Mouse (Mus musculus): ENCODE results near the gene Atxn7l1. TPM values are rescaled to one million over a fixed set of nuclear protein-coding genes. Genes with fewer than 3 reads are reported as not detected.

The Atxn7l1 gene
- polyA plus RNA-seq, 1 experiment: 3.9 TPM

GRCm38 (mm10) chr12:33323821-33324220 lies 176.3 kb downstream of the Atxn7l1 start:
- no peak for TF ChIP-seq GATA1 (IDR thresholded peaks at IDR 0.05; ENCODE audit: low read length)
- TF ChIP-seq TAL1 (IDR thresholded peaks at IDR 0.05; ENCODE audit: low read length): no peak
- peaks cover 72% of the 10 kb centered on the region for H3K36me3 ChIP-seq (ENCODE audit: control insufficient read depth)
- no peaks in the 10 kb centered on the region for H3K27me3 ChIP-seq (ENCODE audit: control insufficient read depth)
- H3K9me3 ChIP-seq (ENCODE audit: control insufficient read depth, low read length): no peaks in the 10 kb centered on the region
- H3K4me3 ChIP-seq (replicated peaks): no peak overlapping the region
- H3K4me1 ChIP-seq (ENCODE audit: control insufficient read depth): peaks cover 11% of the 10 kb centered on the region

- Histone ChIP-seq H3K4me3 (replicated peaks) (no peak overlapping the region), H3K9me3 (ENCODE audit: control insufficient read depth, low read length) (no peaks in the 10 kb centered on the region), H3K27me3 (ENCODE audit: control insufficient read depth) (no peaks in the 10 kb centered on the region), H3K4me1 (ENCODE audit: control insufficient read depth) (peaks cover 2% of the 10 kb centered on the region), H3K36me3 (ENCODE audit: control insufficient read depth) (peaks cover 74% of the 10 kb centered on the region)
- TF ChIP-seq TAL1 (IDR thresholded peaks at IDR 0.05; ENCODE audit: low read length) (no peak), GATA1 (IDR thresholded peaks at IDR 0.05; ENCODE audit: low read length) (no peak)
These were observed 177.9 kb downstream of the Atxn7l1 start for GRCm38 (mm10) chr12:33325424-33325823.

GRCm38 (mm10) chr12:33332046-33332445 lies 184.6 kb downstream of the Atxn7l1 start:
- Histone ChIP-seq H3K9me3 (ENCODE audit: control insufficient read depth, low read length) (no peaks in the 10 kb centered on the region), H3K27me3 (ENCODE audit: control insufficient read depth) (no peaks in the 10 kb centered on the region), H3K4me3 (replicated peaks) (no peak overlapping the region), H3K4me1 (ENCODE audit: control insufficient read depth) (peaks cover 44% of the 10 kb centered on the region), H3K36me3 (ENCODE audit: control insufficient read depth) (peaks cover 95% of the 10 kb centered on the region)
- no peak for TF ChIP-seq TAL1 (IDR thresholded peaks at IDR 0.05; ENCODE audit: low read length)
- no peak for TF ChIP-seq GATA1 (IDR thresholded peaks at IDR 0.05; ENCODE audit: low read length)

GRCm38 (mm10) chr12:33332796-33333195 lies 185.3 kb downstream of the Atxn7l1 start:
- Histone ChIP-seq H3K27me3 (ENCODE audit: control insufficient read depth) (no peaks in the 10 kb centered on the region), H3K9me3 (ENCODE audit: control insufficient read depth, low read length) (no peaks in the 10 kb centered on the region), H3K36me3 (ENCODE audit: control insufficient read depth) (peaks cover 95% of the 10 kb centered on the region), H3K4me3 (replicated peaks) (no peak overlapping the region), H3K4me1 (ENCODE audit: control insufficient read depth) (peaks cover 47% of the 10 kb centered on the region)
- no peak for TF ChIP-seq GATA1 (IDR thresholded peaks at IDR 0.05; ENCODE audit: low read length)
- TF ChIP-seq TAL1 (IDR thresholded peaks at IDR 0.05; ENCODE audit: low read length): no peak

GRCm38 (mm10) chr12:33333914-33334313 lies 186.4 kb downstream of the Atxn7l1 start:
- Histone ChIP-seq H3K4me1 (ENCODE audit: control insufficient read depth) (peaks cover 49% of the 10 kb centered on the region), H3K4me3 (replicated peaks) (no peak overlapping the region), H3K9me3 (ENCODE audit: control insufficient read depth, low read length) (no peaks in the 10 kb centered on the region), H3K36me3 (ENCODE audit: control insufficient read depth) (peaks cover 95% of the 10 kb centered on the region), H3K27me3 (ENCODE audit: control insufficient read depth) (no peaks in the 10 kb centered on the region)
- TF ChIP-seq GATA1 (IDR thresholded peaks at IDR 0.05; ENCODE audit: low read length): no peak
- no peak for TF ChIP-seq TAL1 (IDR thresholded peaks at IDR 0.05; ENCODE audit: low read length)

GRCm38 (mm10) chr12:33334511-33334910 lies 187.0 kb downstream of the Atxn7l1 start:
- Histone ChIP-seq H3K4me1 (ENCODE audit: control insufficient read depth) (peaks cover 49% of the 10 kb centered on the region), H3K9me3 (ENCODE audit: control insufficient read depth, low read length) (no peaks in the 10 kb centered on the region), H3K36me3 (ENCODE audit: control insufficient read depth) (peaks cover 92% of the 10 kb centered on the region), H3K4me3 (replicated peaks) (no peak overlapping the region), H3K27me3 (ENCODE audit: control insufficient read depth) (no peaks in the 10 kb centered on the region)
- TF ChIP-seq GATA1 (IDR thresholded peaks at IDR 0.05; ENCODE audit: low read length) (no peak), TAL1 (IDR thresholded peaks at IDR 0.05; ENCODE audit: low read length) (no peak)

GRCm38 (mm10) chr12:33334951-33335350 lies 187.5 kb downstream of the Atxn7l1 start:
- TF ChIP-seq TAL1 (IDR thresholded peaks at IDR 0.05; ENCODE audit: low read length): peak; percentile 67; the same call in 2 of the 3 replicates
- peak; percentile 64 for TF ChIP-seq GATA1 (IDR thresholded peaks at IDR 0.05; ENCODE audit: low read length)
- peaks cover 49% of the 10 kb centered on the region for H3K4me1 ChIP-seq (ENCODE audit: control insufficient read depth)
- peak overlapping the region; percentile 10 for H3K4me3 ChIP-seq (replicated peaks)
- no peaks in the 10 kb centered on the region for H3K27me3 ChIP-seq (ENCODE audit: control insufficient read depth)
- H3K9me3 ChIP-seq (ENCODE audit: control insufficient read depth, low read length): no peaks in the 10 kb centered on the region
- peaks cover 89% of the 10 kb centered on the region for H3K36me3 ChIP-seq (ENCODE audit: control insufficient read depth)

GRCm38 (mm10) chr12:33335410-33335809 lies 187.9 kb downstream of the Atxn7l1 start:
- H3K36me3 ChIP-seq (ENCODE audit: control insufficient read depth): peaks cover 89% of the 10 kb centered on the region
- no peak overlapping the region for H3K4me3 ChIP-seq (replicated peaks)
- H3K4me1 ChIP-seq (ENCODE audit: control insufficient read depth): peaks cover 49% of the 10 kb centered on the region
- no peaks in the 10 kb centered on the region for H3K9me3 ChIP-seq (ENCODE audit: control insufficient read depth, low read length)
- H3K27me3 ChIP-seq (ENCODE audit: control insufficient read depth): no peaks in the 10 kb centered on the region
- TF ChIP-seq GATA1 (IDR thresholded peaks at IDR 0.05; ENCODE audit: low read length): no peak
- TF ChIP-seq TAL1 (IDR thresholded peaks at IDR 0.05; ENCODE audit: low read length): no peak

- Histone ChIP-seq H3K27me3 (ENCODE audit: control insufficient read depth) (no peaks in the 10 kb centered on the region), H3K4me3 (replicated peaks) (no peak overlapping the region), H3K36me3 (ENCODE audit: control insufficient read depth) (peaks cover 89% of the 10 kb centered on the region), H3K9me3 (ENCODE audit: control insufficient read depth, low read length) (no peaks in the 10 kb centered on the region), H3K4me1 (ENCODE audit: control insufficient read depth) (peaks cover 55% of the 10 kb centered on the region)
- TF ChIP-seq TAL1 (IDR thresholded peaks at IDR 0.05; ENCODE audit: low read length): no peak
- no peak for TF ChIP-seq GATA1 (IDR thresholded peaks at IDR 0.05; ENCODE audit: low read length)
These were observed 189.2 kb downstream of the Atxn7l1 start for GRCm38 (mm10) chr12:33336561-33337125.

- Histone ChIP-seq H3K36me3 (ENCODE audit: control insufficient read depth) (peaks cover 89% of the 10 kb centered on the region), H3K4me3 (replicated peaks) (no peak overlapping the region), H3K4me1 (ENCODE audit: control insufficient read depth) (peaks cover 56% of the 10 kb centered on the region), H3K27me3 (ENCODE audit: control insufficient read depth) (no peaks in the 10 kb centered on the region), H3K9me3 (ENCODE audit: control insufficient read depth, low read length) (no peaks in the 10 kb centered on the region)
- no peak for TF ChIP-seq TAL1 (IDR thresholded peaks at IDR 0.05; ENCODE audit: low read length)
- no peak for TF ChIP-seq GATA1 (IDR thresholded peaks at IDR 0.05; ENCODE audit: low read length)
These were observed 189.8 kb downstream of the Atxn7l1 start for GRCm38 (mm10) chr12:33337289-33337688.

All from erythroblast, embryonic 14.5 days (primary cell).